Mouse (Mus musculus) T-helper 2 cell (primary cell): ENCODE results near the gene Gm3633.

Experiments
- in situ Hi-C: fragments of 300-600 bp; cut with MboI, MseI; formaldehyde crosslinking; loops from one replicate; pipeline ENCODE4 v1.15.1; 2025; ENCODE audit warnings: high pct_unique_total_duplicates

Gene Gm3633

DNA sequence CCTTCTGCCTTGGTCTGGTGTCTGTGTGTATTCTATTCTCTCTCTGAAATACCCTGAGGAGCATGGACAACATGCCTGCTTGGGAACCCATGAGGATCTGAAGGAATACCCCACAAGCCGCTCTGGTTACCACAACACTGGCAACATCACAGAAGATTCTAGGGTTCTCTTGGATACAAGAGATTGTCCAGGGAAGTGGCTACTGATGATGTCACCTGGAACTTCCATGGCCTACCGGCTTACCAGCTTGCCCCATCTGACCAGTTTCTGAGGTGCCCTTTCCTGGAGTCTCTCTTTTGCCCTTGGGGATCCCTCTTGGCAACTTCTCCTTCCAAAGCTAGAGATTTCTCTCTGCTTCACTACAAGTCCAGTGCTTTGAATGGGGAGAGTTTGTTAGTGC is at the start of gene Gm3633:
Gene Gm3633, minus strand, starts transcription at position 101 of the 400 bp plus-strand sequence.
- in situ Hi-C loops = loop anchor here (5.0 kb wide), 1 partner anchor 345 kb away; the partner anchor contains the start of gene Gm9611

DNA sequence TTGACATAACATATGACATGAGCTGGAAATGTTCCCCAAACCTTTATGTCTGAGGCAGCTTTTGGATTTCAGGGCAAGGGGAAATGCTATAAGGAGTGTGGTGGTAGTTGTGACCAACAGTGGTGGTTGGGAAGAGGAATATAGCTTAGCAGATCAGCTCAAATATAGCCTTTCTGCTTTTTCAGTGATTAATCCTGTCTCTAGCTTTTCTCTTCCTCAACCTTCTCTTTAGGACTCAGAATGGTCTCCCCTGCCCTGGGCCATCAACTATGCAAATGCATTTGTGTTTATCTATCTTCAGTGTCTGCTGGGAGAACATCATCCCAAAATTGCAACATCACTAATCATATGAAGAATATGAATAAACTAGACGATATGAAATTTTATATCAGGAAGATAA is 13.9 kb upstream of the Gm3633 start, which contains the start of gene Gm10378:
Gene Gm10378, plus strand, starts transcription at position 301 of the 400 bp plus-strand sequence.
- in situ Hi-C loops = loop anchor here (10.0 kb wide), 1 partner anchor 661 kb away; no protein-coding TSS in a partner anchor

GRCm38 (mm10) chr14:42599782-42600181 is 41.9 kb downstream of the Gm3633 start, which contains the start of gene Gm17124:
TSS of gene Gm17124 (minus strand) at chr14:42599882.
- in situ Hi-C loops = loop anchor here (10.0 kb wide), 1 partner anchor 335 kb away; the partner anchor contains the start of gene Gm17026
